Mouse (Mus musculus): ENCODE measurements around the gene Lonrf3.

Lonrf3 gene

DNA sequence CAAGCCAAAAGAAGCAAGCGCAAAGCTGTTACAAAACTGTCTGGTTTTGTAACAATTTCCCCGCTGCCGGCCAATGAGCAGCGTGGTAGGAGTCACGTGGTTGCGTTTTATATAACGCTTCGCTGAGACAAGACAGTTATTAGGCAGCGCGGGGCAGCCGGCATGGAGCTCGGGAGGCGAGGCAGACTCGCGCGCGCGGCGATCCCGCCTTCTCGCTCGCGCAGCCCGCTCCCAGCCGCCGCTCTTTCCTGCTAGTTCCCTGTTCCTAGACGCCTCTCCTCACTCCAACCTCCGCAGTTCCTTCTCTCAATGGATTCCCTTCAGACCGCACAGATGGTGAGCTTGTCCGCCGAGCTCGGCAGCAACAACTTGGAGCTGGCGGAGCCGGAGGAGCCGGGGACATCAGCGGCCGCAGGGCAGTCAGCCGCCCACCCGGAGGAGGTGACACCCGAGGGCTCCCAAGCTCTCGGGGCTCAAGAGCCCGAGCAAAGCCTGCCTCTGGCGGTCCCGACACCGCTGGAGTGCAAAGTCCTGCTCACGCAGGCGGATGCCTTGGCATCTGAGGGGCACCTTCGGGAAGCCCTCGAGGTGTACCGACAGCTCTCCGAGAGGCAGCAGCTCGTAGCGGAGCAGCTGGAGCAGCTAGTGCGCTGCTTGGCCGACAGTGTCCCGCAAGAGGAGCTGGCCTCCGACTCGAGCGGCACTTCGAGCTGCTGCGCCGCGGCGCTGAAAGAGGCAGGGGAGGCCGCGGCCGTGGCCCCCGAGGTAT lies at the start of gene Lonrf3:
Lonrf3 (plus strand) TSS at position 83 of the 769 bp plus-strand sequence.
- peak; percentile 61 for DNase-seq (ENCODE audit: low spot score)

DNA sequence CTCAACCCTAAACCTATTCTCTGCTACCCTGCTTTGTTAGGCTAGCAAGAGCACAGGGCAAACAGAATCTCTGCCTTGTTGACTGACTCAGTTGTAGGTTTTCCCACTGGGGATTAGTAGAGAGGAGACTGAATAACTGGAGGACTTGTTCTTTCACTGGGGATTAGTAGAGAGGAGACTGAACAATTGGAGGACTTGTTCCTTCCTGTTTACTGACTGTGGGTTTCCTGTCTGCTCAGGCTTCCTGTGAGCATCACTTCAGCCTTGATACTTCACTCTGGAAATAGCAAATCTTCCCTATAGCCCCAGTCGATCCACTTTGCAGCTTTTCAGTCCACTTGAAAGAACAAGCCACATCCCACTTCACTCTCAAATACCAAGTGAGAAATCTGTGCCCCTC lies 49.4 kb upstream of the Lonrf3 start:
- DNase-seq (ENCODE audit: low spot score) = no peak

DNA sequence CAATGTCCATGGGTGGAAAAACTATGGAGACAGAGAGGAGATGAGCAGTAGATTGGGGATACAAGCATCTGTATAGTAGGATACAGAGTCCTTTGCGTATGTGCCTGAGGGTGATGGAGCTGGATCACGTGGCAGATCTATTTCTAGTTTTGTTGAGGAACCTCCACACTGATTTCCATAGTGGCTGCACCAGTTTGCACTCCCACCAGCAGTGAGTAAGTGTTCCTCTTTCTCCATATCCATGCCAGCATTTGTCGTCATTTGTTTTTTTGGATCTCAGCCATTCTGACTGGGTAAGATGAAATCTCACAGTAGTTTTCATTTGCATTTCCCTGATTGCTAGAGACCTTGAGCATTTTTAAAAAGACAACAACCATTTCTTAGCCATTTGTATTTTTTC lies 16.7 kb upstream of the Lonrf3 start:
- no peak for DNase-seq (ENCODE audit: low spot score)

DNA sequence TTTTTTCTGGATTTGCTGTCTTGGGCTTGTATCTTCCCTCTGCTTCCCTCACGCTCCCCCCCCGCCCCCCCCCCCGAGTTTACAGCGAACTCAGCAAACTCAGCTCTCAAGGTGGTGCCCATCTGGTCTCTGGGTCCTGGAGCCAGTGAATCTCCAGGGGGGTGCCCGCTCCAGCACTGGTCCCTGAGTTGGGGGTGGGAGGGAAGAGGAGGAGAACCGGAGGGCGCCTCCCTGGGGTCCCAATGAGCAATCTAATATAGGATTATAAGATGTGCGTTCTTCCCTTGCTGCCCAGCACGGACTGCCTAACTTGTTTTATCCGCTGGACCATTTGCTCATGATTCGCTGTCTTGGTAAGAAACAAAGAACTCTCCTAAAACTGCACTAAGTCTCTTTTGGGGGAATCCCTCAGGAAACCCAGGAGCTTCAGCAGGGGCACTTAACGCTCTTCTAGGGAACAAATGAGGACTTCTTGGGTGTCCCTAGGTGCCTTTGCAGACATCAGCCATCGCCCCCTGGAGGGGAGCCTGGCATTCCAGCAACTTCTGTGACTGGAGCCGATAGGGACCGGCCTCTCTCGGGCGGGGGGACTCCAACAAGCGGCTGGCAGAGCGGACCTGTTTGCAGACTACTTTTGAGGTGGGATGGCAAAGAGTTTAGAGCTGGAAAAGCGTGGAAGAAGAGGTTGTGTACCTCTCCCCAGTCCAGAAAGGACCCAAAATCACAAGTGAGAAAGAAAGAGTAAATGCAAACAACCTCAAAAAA lies 480 bp upstream of the Lonrf3 start:
- DNase-seq (ENCODE audit: low spot score) = no peak

DNA sequence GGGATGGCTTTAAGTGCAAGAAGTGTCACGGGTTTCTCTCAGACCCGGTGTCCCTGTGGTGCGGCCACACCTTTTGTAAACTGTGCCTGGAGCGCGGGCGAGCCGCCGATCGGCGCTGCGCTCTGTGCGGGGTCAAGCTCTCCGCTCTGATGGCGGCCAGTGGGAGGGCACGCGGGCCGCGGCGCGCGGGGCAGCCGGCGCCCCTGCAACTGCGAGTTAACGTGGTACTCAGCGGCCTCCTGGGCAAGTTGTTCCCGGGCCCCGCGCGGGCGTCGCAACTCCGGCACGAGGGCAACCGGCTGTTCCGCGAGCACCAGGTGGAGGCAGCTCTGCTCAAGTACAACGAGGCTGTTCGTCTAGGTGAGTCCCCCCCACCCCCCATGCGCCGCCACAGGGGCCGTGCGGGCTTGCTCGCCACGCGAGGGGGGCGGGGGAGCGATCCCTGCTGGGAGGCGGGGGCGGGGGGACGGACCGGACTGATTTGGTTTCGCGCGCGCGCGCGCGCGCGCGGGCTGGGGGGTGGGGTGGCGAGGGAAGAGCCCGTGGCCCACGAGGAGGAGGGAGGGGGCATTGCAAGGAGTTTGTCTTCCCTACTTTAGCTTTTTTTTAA lies 992 bp downstream of the Lonrf3 start:
- DNase-seq (ENCODE audit: low spot score) = no peak

DNA sequence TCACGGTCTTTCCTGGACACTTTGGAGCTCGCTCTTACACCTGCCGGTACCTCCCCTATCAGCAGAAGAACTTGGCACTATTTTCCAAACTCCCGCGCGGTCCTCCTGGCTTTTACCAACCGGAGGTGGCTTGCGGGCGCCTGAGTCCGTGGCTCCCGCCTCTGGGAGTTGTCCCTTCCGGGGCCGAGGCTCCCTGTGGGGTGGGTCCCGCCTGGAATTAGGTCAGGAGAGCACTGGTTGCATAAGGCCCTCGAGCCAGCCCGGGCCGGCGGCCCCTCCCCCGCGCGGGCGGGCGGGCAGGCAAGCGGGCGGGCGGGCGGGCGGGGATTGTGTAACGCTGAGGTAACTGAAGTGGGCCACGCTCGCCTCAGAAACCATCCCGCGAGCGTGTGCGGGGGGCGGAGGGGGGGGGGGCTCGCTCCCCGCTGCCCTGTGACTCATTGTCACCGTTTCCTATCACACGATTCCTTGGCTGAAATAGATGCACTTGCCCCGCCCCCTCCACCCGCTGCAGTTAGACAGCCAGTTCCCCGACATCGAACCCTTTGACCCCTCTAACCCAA lies 1.8 kb downstream of the Lonrf3 start:
- DNase-seq (ENCODE audit: low spot score) = peak; percentile 19

DNA sequence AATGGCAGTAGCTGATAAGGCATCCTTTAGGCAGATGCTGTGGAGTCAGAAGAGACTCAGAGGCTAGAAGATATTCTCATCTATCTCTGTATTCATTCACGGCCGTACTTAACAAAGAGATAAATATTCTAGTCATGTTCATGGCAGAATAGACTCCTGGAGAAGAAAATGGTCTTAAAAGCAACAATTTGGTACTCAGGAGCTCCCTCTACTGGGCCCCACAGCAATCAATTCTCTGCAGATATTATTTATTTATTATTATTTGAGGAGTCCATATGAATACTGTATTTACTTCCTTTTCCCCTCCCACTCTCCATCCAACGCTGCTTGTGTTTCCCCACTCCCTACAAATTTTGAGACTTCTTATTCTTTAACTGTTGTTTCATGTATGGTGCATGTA lies 24.3 kb downstream of the Lonrf3 start:
- no peak for DNase-seq (ENCODE audit: low spot score)

DNA sequence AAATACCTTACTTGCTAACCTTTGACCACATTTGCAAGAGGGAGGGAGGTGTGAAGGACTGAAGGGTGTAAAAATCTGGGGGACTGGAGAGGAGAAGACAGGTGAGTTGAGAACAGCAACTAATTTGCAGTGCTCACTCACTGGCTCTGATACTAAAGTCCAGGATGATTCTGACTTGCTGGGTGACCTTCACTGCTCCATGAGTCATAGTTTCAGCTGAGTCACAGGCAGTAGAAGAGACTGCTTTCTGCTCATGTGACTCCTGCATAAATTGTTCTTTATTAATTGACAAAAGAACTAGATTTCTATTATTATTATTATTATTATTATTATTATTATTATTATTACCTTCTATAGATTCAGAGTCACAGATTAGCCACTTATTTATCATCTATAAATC lies 57.2 kb downstream of the Lonrf3 start:
- DNase-seq (ENCODE audit: low spot score) = no peak

DNA sequence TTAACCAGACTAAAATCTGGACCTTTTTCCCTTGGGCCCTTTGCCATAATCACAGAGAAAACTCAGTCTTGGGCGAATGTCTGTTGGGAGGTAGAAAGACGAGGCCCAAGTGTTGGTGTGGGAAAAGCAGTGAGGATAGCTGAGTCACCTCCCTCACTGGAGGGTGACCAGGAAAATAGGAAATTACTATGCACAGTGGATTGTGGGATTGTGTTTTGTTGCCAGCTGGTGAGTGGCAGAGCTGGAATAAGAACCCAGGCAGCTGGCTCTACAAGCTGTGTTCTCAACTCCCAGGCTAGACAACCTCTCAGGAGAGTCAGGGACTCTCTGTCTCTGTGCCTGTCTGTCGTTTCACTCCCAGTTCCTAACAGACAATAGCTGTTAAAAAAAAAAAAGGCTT lies 61.8 kb downstream of the Lonrf3 start:
- DNase-seq (ENCODE audit: low spot score) = no peak

DNA sequence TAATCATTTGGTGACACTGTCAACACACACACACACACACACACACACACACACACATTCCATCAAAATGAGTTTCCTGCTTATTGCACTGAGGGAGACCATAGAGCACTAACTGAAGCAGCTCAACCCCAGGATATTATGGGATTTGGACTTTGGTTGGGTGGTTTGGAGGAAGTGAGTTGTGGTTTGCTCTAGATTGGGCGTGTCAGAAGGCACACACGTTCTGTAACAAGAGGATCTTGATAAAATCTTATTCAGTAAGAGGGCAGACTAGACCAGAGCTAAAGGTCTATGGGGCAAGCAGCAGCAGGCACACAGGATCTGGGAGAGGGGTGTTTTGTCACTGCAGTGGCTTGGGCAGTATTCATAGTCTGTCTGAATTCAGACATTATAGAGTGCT lies 62.4 kb downstream of the Lonrf3 start:
- DNase-seq (ENCODE audit: low spot score) = no peak

DNA sequence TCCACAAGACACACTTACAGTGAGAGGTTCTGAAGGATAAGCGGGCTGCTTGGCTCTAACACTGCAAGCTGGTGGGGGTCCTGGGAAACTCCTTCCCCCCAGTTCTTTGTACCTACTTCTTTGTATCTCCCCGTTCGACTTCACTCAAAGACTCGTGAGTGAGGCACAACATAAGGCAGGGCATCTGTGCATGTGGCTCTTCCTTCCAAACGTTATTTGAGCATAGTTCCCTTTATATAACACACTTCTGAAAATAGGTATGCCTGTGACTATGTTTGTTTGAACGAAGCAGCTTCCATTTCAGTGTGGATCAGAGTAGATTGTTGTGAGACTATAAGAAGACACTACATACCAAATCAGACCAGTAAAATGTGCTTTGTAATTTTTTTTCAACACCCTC lies 64.5 kb downstream of the Lonrf3 start:
- DNase-seq (ENCODE audit: low spot score) = no peak

DNA sequence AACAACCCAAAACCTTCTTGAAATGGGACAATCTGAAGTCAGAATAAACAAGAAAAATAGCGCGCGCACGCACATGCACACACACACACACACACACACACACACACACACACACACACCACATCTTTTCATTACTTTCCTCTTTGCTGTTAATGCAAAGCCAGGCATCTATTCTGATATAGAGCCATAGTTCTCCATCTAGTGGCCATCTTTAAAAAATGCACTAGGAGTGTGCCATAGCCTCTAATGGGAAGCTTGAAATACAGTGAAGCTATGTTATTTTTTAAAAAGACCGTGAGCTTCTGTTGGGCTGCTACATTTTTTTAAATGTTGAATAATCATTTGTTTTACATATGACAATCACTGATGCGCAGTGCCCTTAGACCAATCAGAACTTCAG lies 65.1 kb downstream of the Lonrf3 start:
- no peak for DNase-seq (ENCODE audit: low spot score)

DNA sequence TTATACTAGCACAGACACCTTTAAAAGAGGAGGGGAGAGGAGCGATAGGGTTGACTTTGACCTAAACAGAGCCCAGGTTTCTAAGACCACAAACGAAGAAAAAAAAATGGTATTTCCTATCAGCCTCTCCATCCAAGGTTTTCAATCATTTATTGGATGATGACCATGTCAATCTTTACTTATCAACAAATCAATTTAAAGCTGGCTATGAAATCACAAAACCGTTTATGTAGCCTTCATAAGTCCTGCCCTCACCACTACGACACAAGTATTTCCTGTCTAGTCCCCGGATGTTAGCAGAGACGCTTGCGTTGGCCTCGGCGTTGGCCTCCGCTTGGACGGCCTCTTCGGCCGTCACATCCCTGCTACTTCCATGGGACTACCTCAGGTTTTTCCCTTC lies 72.8 kb downstream of the Lonrf3 start, which contains the start of gene Gm6268:
Gm6268 (plus strand) TSS at position 301 of the 400 bp plus-strand sequence.
- DNase-seq (ENCODE audit: low spot score) = no peak

DNA sequence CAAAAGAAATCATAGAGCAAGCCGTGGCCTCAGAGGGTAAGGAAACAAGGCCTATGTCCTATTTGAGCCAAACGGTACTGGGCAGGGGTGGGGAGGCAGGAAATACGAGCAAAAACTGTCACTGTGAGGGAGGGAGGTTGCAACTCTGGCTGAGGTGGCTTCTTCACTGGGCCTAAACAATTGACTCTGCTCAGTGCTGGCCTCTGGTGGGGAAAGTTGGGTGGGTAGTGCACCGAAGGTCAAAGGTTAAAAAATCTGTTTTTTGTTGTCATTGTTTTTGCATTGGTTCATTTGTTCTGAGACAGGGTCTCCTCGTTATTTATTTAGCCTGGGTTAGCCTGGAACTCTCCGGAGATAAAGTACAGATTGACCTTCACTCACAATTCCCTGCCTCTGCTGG lies 74.2 kb downstream of the Lonrf3 start:
- no peak for DNase-seq (ENCODE audit: low spot score)
